Mouse (Mus musculus): ENCODE results near the gene Phb.
A peak's percentile ranks its signal among the peaks of the same experiment; 100 is the strongest.

Gene Phb

GRCm38 (mm10) chr11:95709534-95710040 lies 42.8 kb downstream of the Phb start:
- no peak for ATAC-seq (ENCODE audit: insufficient number of reproducible peaks, low FRiP score, low TSS enrichment)

- ATAC-seq (ENCODE audit: insufficient number of reproducible peaks, low FRiP score, low TSS enrichment), result no peak
Measured at GRCm38 (mm10) chr11:95710478-95710877, 43.7 kb downstream of the Phb start.

- peak; percentile 29; the same call in 1 of the 2 replicates for ATAC-seq (ENCODE audit: insufficient number of reproducible peaks, low FRiP score, low TSS enrichment)
Measured at GRCm38 (mm10) chr11:95712085-95712562, 45.4 kb downstream of the Phb start.

- peak; percentile 94 for ATAC-seq (ENCODE audit: insufficient number of reproducible peaks, low FRiP score, low TSS enrichment)
Measured at GRCm38 (mm10) chr11:95712563-95713224, 45.9 kb downstream of the Phb start, which contains the start of gene Zfp652. Gene Zfp652, plus strand, starts transcription at chr11:95712673.

- ATAC-seq (ENCODE audit: insufficient number of reproducible peaks, low FRiP score, low TSS enrichment), result peak; percentile 49; the same call in 1 of the 2 replicates
Measured at GRCm38 (mm10) chr11:95713225-95713810, 46.6 kb downstream of the Phb start.

GRCm38 (mm10) chr11:95713811-95714241 lies 47.1 kb downstream of the Phb start:
- ATAC-seq (ENCODE audit: insufficient number of reproducible peaks, low FRiP score, low TSS enrichment), result no peak

GRCm38 (mm10) chr11:95714411-95714810 lies 47.7 kb downstream of the Phb start:
- no peak for ATAC-seq (ENCODE audit: insufficient number of reproducible peaks, low FRiP score, low TSS enrichment)

GRCm38 (mm10) chr11:95716136-95716535 lies 49.4 kb downstream of the Phb start:
- ATAC-seq (ENCODE audit: insufficient number of reproducible peaks, low FRiP score, low TSS enrichment), result no peak

GRCm38 (mm10) chr11:95719356-95719755 lies 52.6 kb downstream of the Phb start:
- ATAC-seq (ENCODE audit: insufficient number of reproducible peaks, low FRiP score, low TSS enrichment), result no peak

- no peak for ATAC-seq (ENCODE audit: insufficient number of reproducible peaks, low FRiP score, low TSS enrichment)
Measured at GRCm38 (mm10) chr11:95723287-95723686, 56.5 kb downstream of the Phb start, which contains the start of gene B130006D01Rik. Gene B130006D01Rik, plus strand, starts transcription at chr11:95723587.

- ATAC-seq (ENCODE audit: insufficient number of reproducible peaks, low FRiP score, low TSS enrichment), result no peak
Measured at GRCm38 (mm10) chr11:95724466-95724865, 57.7 kb downstream of the Phb start.

- ATAC-seq (ENCODE audit: insufficient number of reproducible peaks, low FRiP score, low TSS enrichment), result no peak
Measured at GRCm38 (mm10) chr11:95726156-95726555, 59.4 kb downstream of the Phb start.

GRCm38 (mm10) chr11:95727947-95728346 lies 61.2 kb downstream of the Phb start:
- no peak for ATAC-seq (ENCODE audit: insufficient number of reproducible peaks, low FRiP score, low TSS enrichment)

GRCm38 (mm10) chr11:95728916-95729907 lies 62.5 kb downstream of the Phb start:
- no peak for ATAC-seq (ENCODE audit: insufficient number of reproducible peaks, low FRiP score, low TSS enrichment)

Data from cerebellum, adult (tissue).